Mouse (Mus musculus): ENCODE results near the gene Tnfsf12. TPM values are rescaled to one million over a fixed set of nuclear protein-coding genes. Genes with fewer than 3 reads are reported as not detected.

Tnfsf12 gene
- polyA plus RNA-seq, 1 experiment: 5.5 TPM

- TF ChIP-seq POLR2A (IDR thresholded peaks at IDR 0.05; ENCODE audit: insufficient read length, low read depth) (no peak), MAX (IDR thresholded peaks at IDR 0.05; ENCODE audit: low read depth) (no peak), TCF3 (IDR thresholded peaks at IDR 0.05; ENCODE audit: insufficient read length, low read depth) (no peak), TCF12 (IDR thresholded peaks at IDR 0.05; ENCODE audit: insufficient read depth, poor library complexity, severe bottlenecking) (no peak), E2F4 (IDR thresholded peaks at IDR 0.05; ENCODE audit: insufficient read depth) (no peak), SRF (IDR thresholded peaks at IDR 0.05; ENCODE audit: control insufficient read depth, insufficient read length, low read depth) (no peak), POLR2AphosphoS2 (IDR thresholded peaks at IDR 0.05; ENCODE audit: insufficient read length, low read depth) (no peak), USF1 (IDR thresholded peaks at IDR 0.05; ENCODE audit: low read depth) (no peak), MYOG (IDR thresholded peaks at IDR 0.05; ENCODE audit: control insufficient read depth in 1 of 3, insufficient read depth in 1 of 3, insufficient read length in 2 of 3, low read depth in 2 of 3) (no peak), MYOD1 (IDR thresholded peaks at IDR 0.05; ENCODE audit: control insufficient read depth in 1 of 3, insufficient read length in 2 of 3, low read depth in 2 of 3) (no peak), CEBPB (IDR thresholded peaks at IDR 0.05; ENCODE audit: insufficient read depth, poor library complexity, severe bottlenecking) (no peak), REST (IDR thresholded peaks at IDR 0.05; ENCODE audit: insufficient read depth, insufficient read length) (no peak)
- Histone ChIP-seq H3K36me3 (ENCODE audit: control insufficient read depth, insufficient read depth) (no peaks in the 10 kb centered on the region), H3ac (ENCODE audit: control insufficient read depth, insufficient read length) (no peak overlapping the region), H3K4me3 (no peak overlapping the region), H3K4me2 (ENCODE audit: low read depth) (no peak overlapping the region), H3K79me2 (ENCODE audit: control insufficient read depth, insufficient read depth) (no peaks in the 10 kb centered on the region), H3K27me3 (ENCODE audit: control insufficient read depth, insufficient read depth, insufficient read length) (no peaks in the 10 kb centered on the region)
Measured at GRCm38 (mm10) chr11:69715482-69715881, 19.8 kb upstream of the Tnfsf12 start.

- H3K79me2 ChIP-seq (ENCODE audit: control insufficient read depth, insufficient read depth): no peaks in the 10 kb centered on the region
- TF ChIP-seq CEBPB (IDR thresholded peaks at IDR 0.05; ENCODE audit: insufficient read depth, poor library complexity, severe bottlenecking) (no peak), MYOD1 (IDR thresholded peaks at IDR 0.05; ENCODE audit: control insufficient read depth in 1 of 3, insufficient read length in 2 of 3, low read depth in 2 of 3) (peak in 1 of 3 experiments; percentile 18)
- no peak overlapping the region for H3K4me2 ChIP-seq (ENCODE audit: low read depth)
- H3K27me3 ChIP-seq (ENCODE audit: control insufficient read depth, insufficient read depth, insufficient read length): no peaks in the 10 kb centered on the region
- no peak overlapping the region for H3K4me3 ChIP-seq
- H3ac ChIP-seq (ENCODE audit: control insufficient read depth, insufficient read length): no peak overlapping the region
- no peaks in the 10 kb centered on the region for H3K36me3 ChIP-seq (ENCODE audit: control insufficient read depth, insufficient read depth)
Measured at GRCm38 (mm10) chr11:69714636-69715329, 19.1 kb upstream of the Tnfsf12 start.

- H3K4me2 ChIP-seq (ENCODE audit: low read depth): no peak overlapping the region
- no peaks in the 10 kb centered on the region for H3K36me3 ChIP-seq (ENCODE audit: control insufficient read depth, insufficient read depth)
- H3K4me3 ChIP-seq: no peak overlapping the region
- H3K79me2 ChIP-seq (ENCODE audit: control insufficient read depth, insufficient read depth): no peaks in the 10 kb centered on the region
- no peaks in the 10 kb centered on the region for H3K27me3 ChIP-seq (ENCODE audit: control insufficient read depth, insufficient read depth, insufficient read length)
- no peak overlapping the region for H3ac ChIP-seq (ENCODE audit: control insufficient read depth, insufficient read length)
- no peak for TF ChIP-seq REST (IDR thresholded peaks at IDR 0.05; ENCODE audit: insufficient read depth, insufficient read length)
Measured at GRCm38 (mm10) chr11:69712954-69713672, 17.5 kb upstream of the Tnfsf12 start.

- Histone ChIP-seq H3K4me2 (ENCODE audit: low read depth) (no peak overlapping the region), H3K27me3 (ENCODE audit: control insufficient read depth, insufficient read depth, insufficient read length) (no peaks in the 10 kb centered on the region), H3K79me2 (ENCODE audit: control insufficient read depth, insufficient read depth) (no peaks in the 10 kb centered on the region), H3ac (ENCODE audit: control insufficient read depth, insufficient read length) (no peak overlapping the region), H3K4me3 (no peak overlapping the region), H3K36me3 (ENCODE audit: control insufficient read depth, insufficient read depth) (no peaks in the 10 kb centered on the region)
- no peak for TF ChIP-seq E2F4 (IDR thresholded peaks at IDR 0.05; ENCODE audit: insufficient read depth)
- TF ChIP-seq TCF12 (IDR thresholded peaks at IDR 0.05; ENCODE audit: insufficient read depth, poor library complexity, severe bottlenecking): no peak
- TF ChIP-seq POLR2AphosphoS2 (IDR thresholded peaks at IDR 0.05; ENCODE audit: insufficient read length, low read depth): no peak
- no peak for TF ChIP-seq POLR2A (IDR thresholded peaks at IDR 0.05; ENCODE audit: insufficient read length, low read depth)
- TF ChIP-seq MYOG (IDR thresholded peaks at IDR 0.05; ENCODE audit: control insufficient read depth in 1 of 3, insufficient read depth in 1 of 3, insufficient read length in 2 of 3, low read depth in 2 of 3): no peak
- no peak for TF ChIP-seq MAX (IDR thresholded peaks at IDR 0.05; ENCODE audit: low read depth)
- no peak for TF ChIP-seq USF1 (IDR thresholded peaks at IDR 0.05; ENCODE audit: low read depth)
- no peak for TF ChIP-seq TCF3 (IDR thresholded peaks at IDR 0.05; ENCODE audit: insufficient read length, low read depth)
- TF ChIP-seq REST (IDR thresholded peaks at IDR 0.05; ENCODE audit: insufficient read depth, insufficient read length): no peak
- no peak for TF ChIP-seq MYOD1 (IDR thresholded peaks at IDR 0.05; ENCODE audit: control insufficient read depth in 1 of 3, insufficient read length in 2 of 3, low read depth in 2 of 3)
- TF ChIP-seq SRF (IDR thresholded peaks at IDR 0.05; ENCODE audit: control insufficient read depth, insufficient read length, low read depth): no peak
- TF ChIP-seq CEBPB (IDR thresholded peaks at IDR 0.05; ENCODE audit: insufficient read depth, poor library complexity, severe bottlenecking): no peak
Measured at GRCm38 (mm10) chr11:69711082-69711481, 15.4 kb upstream of the Tnfsf12 start.

- no peak for TF ChIP-seq SRF (IDR thresholded peaks at IDR 0.05; ENCODE audit: control insufficient read depth, insufficient read length, low read depth)
- no peak for TF ChIP-seq TCF12 (IDR thresholded peaks at IDR 0.05; ENCODE audit: insufficient read depth, poor library complexity, severe bottlenecking)
- TF ChIP-seq TCF3 (IDR thresholded peaks at IDR 0.05; ENCODE audit: insufficient read length, low read depth): no peak
- H3K4me3 ChIP-seq: no peak overlapping the region
- H3K36me3 ChIP-seq (ENCODE audit: control insufficient read depth, insufficient read depth): no peaks in the 10 kb centered on the region
- H3ac ChIP-seq (ENCODE audit: control insufficient read depth, insufficient read length): no peak overlapping the region
- no peaks in the 10 kb centered on the region for H3K27me3 ChIP-seq (ENCODE audit: control insufficient read depth, insufficient read depth, insufficient read length)
- H3K4me2 ChIP-seq (ENCODE audit: low read depth): no peak overlapping the region
- H3K79me2 ChIP-seq (ENCODE audit: control insufficient read depth, insufficient read depth): no peaks in the 10 kb centered on the region
Measured at GRCm38 (mm10) chr11:69710470-69710869, 14.8 kb upstream of the Tnfsf12 start.
